Mouse (Mus musculus) telencephalon, adult 2 months (tissue): ENCODE data around the gene Slu7.
A peak's percentile ranks its signal among the peaks of the same experiment; 100 is the strongest.

Experiments used
- DNase-seq: peaks from one replicate; pipeline ENCODE4 v3.0.0-alpha.2; 2011; ENCODE audit warnings: low read depth, low spot score

Gene Slu7

GRCm38 (mm10) chr11:43433254-43434023 is at the start of gene Slu7:
Slu7 (plus strand) TSS chr11:43433744.
- DNase-seq, result peak; percentile 69

- DNase-seq, result peak; percentile 39
Observed at GRCm38 (mm10) chr11:43385055-43385649, 48.4 kb upstream of the Slu7 start.

GRCm38 (mm10) chr11:43385716-43386115 is 47.8 kb upstream of the Slu7 start:
- DNase-seq, result no peak

- no peak for DNase-seq
Observed at GRCm38 (mm10) chr11:43387004-43387880, 46.3 kb upstream of the Slu7 start.

GRCm38 (mm10) chr11:43388122-43389097 is 45.1 kb upstream of the Slu7 start:
- DNase-seq, result no peak

- no peak for DNase-seq
Observed at GRCm38 (mm10) chr11:43389118-43389517, 44.4 kb upstream of the Slu7 start.

- no peak for DNase-seq
Observed at GRCm38 (mm10) chr11:43392757-43393156, 40.8 kb upstream of the Slu7 start.

- no peak for DNase-seq
Observed at GRCm38 (mm10) chr11:43393325-43393724, 40.2 kb upstream of the Slu7 start.

GRCm38 (mm10) chr11:43395073-43395948 is 38.2 kb upstream of the Slu7 start:
- DNase-seq, result no peak

GRCm38 (mm10) chr11:43396246-43396645 is 37.3 kb upstream of the Slu7 start:
- no peak for DNase-seq

- no peak for DNase-seq
Observed at GRCm38 (mm10) chr11:43396672-43397071, 36.9 kb upstream of the Slu7 start.

- no peak for DNase-seq
Observed at GRCm38 (mm10) chr11:43399297-43399696, 34.2 kb upstream of the Slu7 start.

- DNase-seq, result no peak
Observed at GRCm38 (mm10) chr11:43400131-43400530, 33.4 kb upstream of the Slu7 start.

- DNase-seq, result no peak
Observed at GRCm38 (mm10) chr11:43404150-43404807, 29.3 kb upstream of the Slu7 start.

- no peak for DNase-seq
Observed at GRCm38 (mm10) chr11:43408888-43409287, 24.7 kb upstream of the Slu7 start.

GRCm38 (mm10) chr11:43410291-43410690 is 23.3 kb upstream of the Slu7 start:
- DNase-seq, result no peak

GRCm38 (mm10) chr11:43411413-43411812 is 22.1 kb upstream of the Slu7 start:
- DNase-seq, result no peak

- DNase-seq, result peak; percentile 69
Observed at GRCm38 (mm10) chr11:43412771-43413451, 20.6 kb upstream of the Slu7 start.

- no peak for DNase-seq
Observed at GRCm38 (mm10) chr11:43417201-43417600, 16.3 kb upstream of the Slu7 start.
